Mouse (Mus musculus) stomach, adult 2 months (tissue): ENCODE data around the gene Fam71f1. TPM values are rescaled to one million over a fixed set of nuclear protein-coding genes. Genes with fewer than 3 reads are reported as not detected.

Experiments
- polyA plus RNA-seq: library from polyadenylated mRNA; depleted of rRNA; stranded (reverse); fragments of >200 nt; gene quantifications from 2 replicates; pipeline ENCODE4 v1.2.3, GENCODE M21; 2012; rRNA removed

The Fam71f1 gene
- polyA plus RNA-seq = not detected in 2 replicates

DNA sequence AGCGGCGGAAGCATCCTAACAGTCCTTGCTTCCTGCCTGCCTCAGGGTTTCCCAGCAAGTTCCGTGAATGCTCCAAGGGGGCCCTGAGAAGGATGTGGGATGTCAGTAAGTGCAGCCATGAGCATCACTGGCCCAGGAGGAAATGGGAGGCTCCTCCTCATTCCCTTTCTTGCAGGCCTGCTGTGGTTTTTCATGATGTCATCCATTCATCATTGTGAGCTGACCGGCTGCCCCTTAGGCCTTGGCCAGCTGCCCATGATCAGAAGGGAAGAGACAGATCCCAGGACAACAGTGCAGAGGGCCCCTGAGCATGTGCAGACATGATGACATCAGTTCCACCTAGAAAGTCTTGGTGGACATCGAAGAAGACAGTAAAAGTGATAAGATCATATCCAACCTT is at the start of gene Fam71f1:
Gene Fam71f1, plus strand, starts transcription at position 262 of the 400 bp plus-strand sequence.

DNA sequence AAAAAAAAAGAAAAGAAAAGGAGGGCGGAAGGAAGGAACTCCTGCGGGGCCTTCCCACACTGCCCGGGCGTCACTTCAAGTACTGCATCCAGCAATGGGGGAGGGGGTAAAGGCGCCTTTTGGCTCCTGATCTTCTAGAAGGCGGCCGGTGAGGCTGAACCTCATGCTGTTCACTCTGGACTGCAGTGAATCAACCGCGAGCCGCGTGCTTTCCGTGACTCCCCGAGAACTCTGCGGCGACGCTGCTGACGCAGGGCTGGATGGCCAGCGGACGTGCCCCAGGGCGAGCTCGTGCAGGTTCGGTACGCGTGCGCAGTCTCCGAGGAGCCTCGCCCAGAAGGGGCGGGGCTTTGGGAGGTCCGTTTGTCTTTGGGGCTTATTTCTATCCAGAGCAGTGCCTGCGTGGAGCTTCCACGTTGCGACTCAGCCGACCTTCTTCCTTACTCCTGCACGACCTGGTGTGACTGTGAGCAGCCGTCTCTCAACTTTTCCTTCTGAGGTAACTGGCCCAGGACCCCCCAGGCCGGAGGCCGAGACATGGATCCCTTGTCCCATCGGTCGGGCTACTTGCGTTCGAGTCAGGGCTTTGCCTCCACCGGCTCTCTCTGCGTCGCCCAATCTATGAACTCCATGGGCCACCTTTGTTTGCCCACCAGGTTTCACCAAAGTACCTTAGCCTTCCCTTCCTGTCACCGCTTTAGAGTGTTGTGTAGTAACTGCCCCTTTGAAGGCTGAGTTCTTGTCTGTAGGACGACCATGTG is 46.4 kb upstream of the Fam71f1 start, which contains the start of gene Hilpda:
Gene Hilpda, plus strand, starts transcription at position 177 of the 761 bp plus-strand sequence.

GRCm38 (mm10) chr6:29279293-29279692 is 39.6 kb upstream of the Fam71f1 start, which contains the start of gene Fam71f2:
Fam71f2 (plus strand) TSS chr6:29279593.

GRCm38 (mm10) chr6:29347665-29348370 is 28.9 kb downstream of the Fam71f1 start, which contains the start of gene Calu:
Calu (plus strand) TSS chr6:29348069.

Other genes with a start within 250 kb of the Fam71f1 start
- 0.85 and 0.87 TPM in 2 replicates for gene Rbm28, start 154.1 kb upstream of the Fam71f1 start, polyA plus RNA-seq
- gene Prrt4, start 139.6 kb upstream of the Fam71f1 start, polyA plus RNA-seq = 0.18 and 0.40 TPM in 2 replicates
- gene Impdh1, start 102.8 kb upstream of the Fam71f1 start, polyA plus RNA-seq = 34.6 and 38.3 TPM in 2 replicates
- 13.1 and 14.9 TPM in 2 replicates for gene Hilpda, start 46.7 kb upstream of the Fam71f1 start, polyA plus RNA-seq
- 0.08 and 0.60 TPM in 2 replicates for gene Fam71f2, start 39.5 kb upstream of the Fam71f1 start, polyA plus RNA-seq
- 13.2 and 15.3 TPM in 2 replicates for gene Calu, start 28.9 kb downstream of the Fam71f1 start, polyA plus RNA-seq
- gene Opn1sw, start 69.3 kb downstream of the Fam71f1 start, polyA plus RNA-seq = 0.36 and 0.42 TPM in 2 replicates
- gene Ccdc136, start 77.2 kb downstream of the Fam71f1 start, polyA plus RNA-seq = 4.3 and 5.5 TPM in 2 replicates
- gene Flnc, start 114.1 kb downstream of the Fam71f1 start, polyA plus RNA-seq = 14.1 and 17.3 TPM in 2 replicates
- 162 and 232 TPM in 2 replicates for gene Atp6v1f, start 148.6 kb downstream of the Fam71f1 start, polyA plus RNA-seq
- gene Atp6v1fnb, start 152.3 kb downstream of the Fam71f1 start, polyA plus RNA-seq = not detected in 2 replicates
- 6.6 and 7.7 TPM in 2 replicates for gene Kcp, start 188.8 kb downstream of the Fam71f1 start, polyA plus RNA-seq
- 9.4 and 11.8 TPM in 2 replicates for gene Irf5, start 207.5 kb downstream of the Fam71f1 start, polyA plus RNA-seq